Mouse (Mus musculus): ENCODE measurements around the gene Dync2h1.
"Not testable (repeated sequence)": the region's sequence is repeated elsewhere in the genome, so short reads cannot be mapped to it uniquely, and the experiment has no call there.

The Dync2h1 gene

GRCm38 (mm10) chr9:7015600-7015999 lies 168.6 kb downstream of the Dync2h1 start:
- DNase-seq (ENCODE audit: low spot score): no peak

- no peak for DNase-seq (ENCODE audit: low spot score)
These were observed 169.5 kb downstream of the Dync2h1 start for GRCm38 (mm10) chr9:7014733-7015132.

- DNase-seq (ENCODE audit: low spot score): no peak
These were observed 174.5 kb downstream of the Dync2h1 start for GRCm38 (mm10) chr9:7009785-7010184.

GRCm38 (mm10) chr9:6994865-6995264 lies 189.4 kb downstream of the Dync2h1 start:
- DNase-seq (ENCODE audit: low spot score): no peak

- DNase-seq (ENCODE audit: low spot score): no peak
These were observed 190.0 kb downstream of the Dync2h1 start for GRCm38 (mm10) chr9:6994275-6994674.

- no peak for DNase-seq (ENCODE audit: low spot score)
These were observed 195.2 kb downstream of the Dync2h1 start for GRCm38 (mm10) chr9:6988893-6989685.

GRCm38 (mm10) chr9:6986161-6986560 lies 198.1 kb downstream of the Dync2h1 start:
- DNase-seq (ENCODE audit: low spot score): no peak

GRCm38 (mm10) chr9:6969171-6969570 lies 215.1 kb downstream of the Dync2h1 start:
- DNase-seq (ENCODE audit: low spot score): no peak

GRCm38 (mm10) chr9:6965006-6965405 lies 219.2 kb downstream of the Dync2h1 start:
- DNase-seq (ENCODE audit: low spot score): no peak

GRCm38 (mm10) chr9:6958311-6958710 lies 225.9 kb downstream of the Dync2h1 start:
- DNase-seq (ENCODE audit: low spot score): no peak

- DNase-seq (ENCODE audit: low spot score): no peak
These were observed 256.7 kb downstream of the Dync2h1 start for GRCm38 (mm10) chr9:6927399-6928035.

- no peak for DNase-seq (ENCODE audit: low spot score)
These were observed 270.8 kb downstream of the Dync2h1 start for GRCm38 (mm10) chr9:6913471-6913870.

- DNase-seq (ENCODE audit: low spot score): not testable (repeated sequence)
These were observed 273.7 kb downstream of the Dync2h1 start for GRCm38 (mm10) chr9:6910537-6910936.

- DNase-seq (ENCODE audit: low spot score): no peak
These were observed 282.6 kb downstream of the Dync2h1 start for GRCm38 (mm10) chr9:6901620-6902019.

GRCm38 (mm10) chr9:6891331-6891730 lies 292.9 kb downstream of the Dync2h1 start:
- no peak for DNase-seq (ENCODE audit: low spot score)

GRCm38 (mm10) chr9:6881187-6881984 lies 302.9 kb downstream of the Dync2h1 start:
- DNase-seq (ENCODE audit: low spot score): no peak

Measured in testis, postnatal 10 days (tissue).